Mouse (Mus musculus): ENCODE results near the gene Btg3.

GRCm38 (mm10) chr16:78416500-78416899 lies 39.5 kb upstream of the Btg3 start:
- no peak for TF ChIP-seq CTCF (IDR thresholded peaks at IDR 0.05; ENCODE audit: borderline replicate concordance, insufficient read depth, low read length)
- TF ChIP-seq POLR2A (IDR thresholded peaks at IDR 0.05; ENCODE audit: low read depth, low read length) = no peak

Data from embryonic fibroblast, embryonic 13.5 days (primary cell).